Mouse (Mus musculus): ENCODE results near the gene Sema3d.

Sema3d gene

GRCm38 (mm10) chr5:12383133-12383959 is at the start of gene Sema3d:
TSS of gene Sema3d (plus strand) at chr5:12383385.
- peak; percentile 44 to 69 for DNase-seq

GRCm38 (mm10) chr5:12377261-12377660 is 5.9 kb upstream of the Sema3d start:
- no peak for DNase-seq

GRCm38 (mm10) chr5:12378900-12379299 is 4.3 kb upstream of the Sema3d start:
- DNase-seq = no peak

GRCm38 (mm10) chr5:12382010-12382409 is 1.2 kb upstream of the Sema3d start:
- DNase-seq = no peak

GRCm38 (mm10) chr5:12383960-12384285 is 738 bp downstream of the Sema3d start:
- DNase-seq = no peak

- no peak for DNase-seq
Measured at GRCm38 (mm10) chr5:12392667-12393066, 9.5 kb downstream of the Sema3d start.

- no peak for DNase-seq
Measured at GRCm38 (mm10) chr5:12399271-12399670, 16.1 kb downstream of the Sema3d start.

- no peak for DNase-seq
Measured at GRCm38 (mm10) chr5:12404229-12404628, 21.0 kb downstream of the Sema3d start.

- no peak for DNase-seq
Measured at GRCm38 (mm10) chr5:12412595-12412994, 29.4 kb downstream of the Sema3d start.

GRCm38 (mm10) chr5:12423264-12423663 is 40.1 kb downstream of the Sema3d start:
- DNase-seq = no peak

GRCm38 (mm10) chr5:12441737-12442136 is 58.6 kb downstream of the Sema3d start:
- DNase-seq = no peak

- no peak for DNase-seq
Measured at GRCm38 (mm10) chr5:12442176-12443105, 59.3 kb downstream of the Sema3d start.

GRCm38 (mm10) chr5:12451089-12451488 is 67.9 kb downstream of the Sema3d start:
- DNase-seq = no peak

GRCm38 (mm10) chr5:12454946-12455345 is 71.8 kb downstream of the Sema3d start:
- DNase-seq = no peak

- no peak for DNase-seq
Measured at GRCm38 (mm10) chr5:12457509-12457908, 74.3 kb downstream of the Sema3d start.

GRCm38 (mm10) chr5:12467568-12468336 is 84.6 kb downstream of the Sema3d start:
- no peak for DNase-seq

GRCm38 (mm10) chr5:12474904-12475638 is 91.9 kb downstream of the Sema3d start:
- DNase-seq = peak in 1 of 2 experiments; percentile 5

- DNase-seq = no peak
Measured at GRCm38 (mm10) chr5:12475639-12475916, 92.4 kb downstream of the Sema3d start.

GRCm38 (mm10) chr5:12487926-12488325 is 104.7 kb downstream of the Sema3d start:
- DNase-seq = no peak

GRCm38 (mm10) chr5:12491704-12492103 is 108.5 kb downstream of the Sema3d start:
- DNase-seq = no peak

- DNase-seq = no peak
Measured at GRCm38 (mm10) chr5:12498227-12498928, 115.2 kb downstream of the Sema3d start.

- DNase-seq = no peak
Measured at GRCm38 (mm10) chr5:12499037-12499436, 115.9 kb downstream of the Sema3d start.
